Mouse (Mus musculus) bone marrow macrophage, adult 2 months (primary cell): ENCODE results near the gene Ffar2. TPM values are rescaled to one million over a fixed set of nuclear protein-coding genes. Genes with fewer than 3 reads are reported as not detected.
A peak's percentile ranks its signal among the peaks of the same experiment; 100 is the strongest.

Experiments used
- H3K27ac ChIP-seq: 2 replicates; pipeline ENCODE4 v1.5.1; 2012; ENCODE audit warnings: low read depth, low read length; ENCODE audit not compliant: insufficient read depth
- H3K4me1 ChIP-seq: 2 replicates; pipeline ENCODE4 v1.6.1; 2012; ENCODE audit warnings: low read length; ENCODE audit not compliant: control insufficient read depth, insufficient read depth
- H3K4me3 ChIP-seq: 2 replicates; pipeline ENCODE4 v1.5.1; 2012; ENCODE audit warnings: mild to moderate bottlenecking, low read length, moderate library complexity; ENCODE audit not compliant: insufficient read depth
- CTCF ChIP-seq: IDR thresholded peaks from 2 replicates; pipeline ENCODE4 v1.5.1; 2012; ENCODE audit warnings: low read depth, mild to moderate bottlenecking, low read length, moderate library complexity
- POLR2A ChIP-seq: IDR thresholded peaks from 2 replicates; pipeline ENCODE4 v1.6.1; 2012; ENCODE audit warnings: mild to moderate bottlenecking, low read depth, low read length, borderline replicate concordance
- polyA plus RNA-seq: library from polyadenylated mRNA; stranded (reverse); fragments of >200 nt; gene quantifications from 2 replicates; pipeline ENCODE4 v1.2.4, GENCODE M21; 2012; ENCODE audit not compliant: missing spikeins, insufficient read depth, insufficient read length

Ffar2 gene
- polyA plus RNA-seq, 1 experiment: not detected

DNA sequence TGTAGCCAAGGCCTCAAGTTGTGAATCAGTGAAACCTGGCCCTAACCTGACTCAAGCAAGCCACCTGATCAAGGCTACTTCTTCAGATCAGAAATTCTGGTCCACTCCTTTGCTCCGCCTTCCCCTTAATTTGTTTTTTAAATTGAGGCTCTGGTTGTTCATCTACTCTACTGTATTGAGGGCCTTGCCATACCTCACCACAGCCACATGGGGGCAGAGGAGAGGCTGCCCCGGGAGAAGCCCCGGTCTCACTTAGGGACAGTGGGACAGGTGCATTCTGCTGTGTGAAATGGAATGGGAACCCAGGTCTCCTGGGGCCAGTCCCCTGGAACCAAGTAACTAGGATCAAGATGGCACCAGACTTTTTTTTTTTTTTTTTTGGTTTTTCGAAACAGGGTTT lies 41.8 kb downstream of the Ffar2 start:
- Histone ChIP-seq H3K4me1 (no peaks in the 10 kb centered on the region), H3K27ac (no peak overlapping the region), H3K4me3 (no peak overlapping the region)
- TF ChIP-seq CTCF (peak; percentile 57; the same call in 1 of the 2 replicates), POLR2A (no peak)

DNA sequence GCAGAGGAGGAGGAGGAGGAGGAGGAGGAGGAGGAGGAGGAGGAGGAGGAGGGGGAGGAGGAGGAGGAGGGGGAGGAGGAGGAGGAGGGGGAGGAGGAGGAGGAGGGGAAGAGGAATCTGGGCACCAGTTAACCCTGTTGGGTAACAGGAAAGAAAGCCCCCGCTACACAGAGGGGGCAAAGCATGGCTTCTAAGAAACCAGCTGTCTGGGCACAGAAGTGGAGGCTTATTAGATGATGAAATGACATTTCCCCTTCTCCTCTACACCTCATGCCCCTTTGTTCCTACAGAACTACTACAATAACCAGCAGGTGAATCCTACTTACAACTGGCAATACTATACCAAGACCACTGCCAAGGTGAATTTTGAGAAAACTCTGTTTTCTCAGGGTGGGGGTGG lies 45.7 kb downstream of the Ffar2 start:
- no peaks in the 10 kb centered on the region; the same call in 1 of the 2 replicates for H3K4me1 ChIP-seq
- no peak overlapping the region for H3K4me3 ChIP-seq
- no peak for TF ChIP-seq POLR2A
- TF ChIP-seq CTCF: no peak
- no peak overlapping the region for H3K27ac ChIP-seq

DNA sequence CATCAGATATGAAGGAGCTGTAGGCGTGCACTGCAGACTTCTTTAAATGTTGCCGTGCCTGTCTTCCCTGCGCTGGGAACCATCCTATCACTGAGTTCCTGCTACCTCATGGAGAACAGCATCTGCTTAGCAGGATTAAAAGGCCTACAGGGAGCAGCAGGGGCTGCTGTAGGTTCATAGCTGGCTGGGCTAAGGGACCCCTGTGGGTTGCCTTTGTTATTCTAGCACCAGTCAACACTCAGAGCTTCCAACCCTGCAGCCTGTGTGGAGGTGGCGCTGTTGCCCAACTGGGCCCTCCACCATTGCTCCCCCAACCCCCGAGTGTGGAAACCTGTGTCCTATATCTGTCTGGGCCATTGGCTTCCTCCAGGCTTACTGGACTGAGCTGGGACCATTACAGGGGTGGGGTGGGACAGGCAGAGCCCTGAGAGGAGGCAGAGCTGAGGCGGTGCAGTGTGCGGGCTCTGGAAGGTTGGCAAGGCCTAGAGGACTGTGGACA lies 46.4 kb downstream of the Ffar2 start:
- no peak overlapping the region for H3K4me3 ChIP-seq
- H3K27ac ChIP-seq: no peak overlapping the region
- H3K4me1 ChIP-seq: no peaks in the 10 kb centered on the region; the same call in 1 of the 2 replicates
- TF ChIP-seq POLR2A (no peak), CTCF (no peak)

DNA sequence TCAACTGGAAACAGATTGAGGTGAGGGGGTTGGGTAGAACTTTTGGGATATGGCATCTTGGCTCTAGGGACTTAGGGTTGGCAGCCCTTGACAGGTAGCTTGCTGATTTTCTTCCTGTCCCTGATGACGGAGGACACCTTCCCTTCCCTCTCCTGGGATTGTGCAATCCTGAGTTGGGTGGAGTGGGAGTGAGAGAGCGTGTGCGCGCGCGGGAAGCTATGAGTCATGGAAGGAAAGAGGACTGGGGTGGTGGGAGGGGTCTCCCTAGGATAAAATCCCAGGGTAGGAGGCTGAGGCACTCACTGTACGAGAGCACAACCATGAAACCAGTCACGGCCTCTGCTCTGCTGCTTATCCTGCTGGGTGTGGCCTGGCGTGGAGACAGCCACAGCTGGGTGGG lies 47.5 kb downstream of the Ffar2 start:
- Histone ChIP-seq H3K27ac (no peak overlapping the region), H3K4me1 (no peaks in the 10 kb centered on the region; the same call in 1 of the 2 replicates), H3K4me3 (no peak overlapping the region)
- no peak for TF ChIP-seq CTCF

- H3K4me3 ChIP-seq: no peak overlapping the region
- no peak overlapping the region for H3K27ac ChIP-seq
- no peaks in the 10 kb centered on the region for H3K4me1 ChIP-seq
- TF ChIP-seq CTCF (no peak), POLR2A (no peak)
Measured at GRCm38 (mm10) chr7:30769236-30769635, 54.3 kb downstream of the Ffar2 start.

Other genes with a start within 250 kb of the Ffar2 start
- 36.2 and 38.4 TPM in 2 replicates for gene Kmt2b, start 235.0 kb downstream of the Ffar2 start, polyA plus RNA-seq
- gene Zbtb32, start 224.9 kb downstream of the Ffar2 start, polyA plus RNA-seq: 0.45 TPM in 1 of 2 replicates, not detected in the other
- not detected in 2 replicates for gene Upk1a, start 210.9 kb downstream of the Ffar2 start, polyA plus RNA-seq
- gene Cox6b1, start 197.6 kb downstream of the Ffar2 start, polyA plus RNA-seq: 553 and 612 TPM in 2 replicates
- gene Etv2, start 187.9 kb downstream of the Ffar2 start, polyA plus RNA-seq: not detected in 2 replicates
- 59.6 and 69.7 TPM in 2 replicates for gene Rbm42, start 173.5 kb downstream of the Ffar2 start, polyA plus RNA-seq
- gene Haus5, start 158.8 kb downstream of the Ffar2 start, polyA plus RNA-seq: 16.8 and 18.7 TPM in 2 replicates
- not detected in 2 replicates for gene Pmis2, start 152.2 kb downstream of the Ffar2 start, polyA plus RNA-seq
- gene 2200002J24Rik, start 124.8 kb downstream of the Ffar2 start, polyA plus RNA-seq: not detected in 2 replicates
- gene Atp4a, start 111.6 kb downstream of the Ffar2 start, polyA plus RNA-seq: not detected in 2 replicates
- 74.6 and 80.3 TPM in 2 replicates for gene Tmem147, start 94.2 kb downstream of the Ffar2 start, polyA plus RNA-seq
- not detected in 2 replicates for gene Gapdhs, start 80.1 kb downstream of the Ffar2 start, polyA plus RNA-seq
- 6.9 and 8.3 TPM in 2 replicates for gene Sbsn, start 72.3 kb downstream of the Ffar2 start, polyA plus RNA-seq
- gene Dmkn, start 60.0 kb downstream of the Ffar2 start, polyA plus RNA-seq: 1.7 and 3.6 TPM in 2 replicates
- gene Krtdap, start 35.9 kb downstream of the Ffar2 start, polyA plus RNA-seq: not detected in 2 replicates
- not detected in 2 replicates for gene Ffar3, start 32.4 kb upstream of the Ffar2 start, polyA plus RNA-seq
- gene Ffar1, start 37.8 kb upstream of the Ffar2 start, polyA plus RNA-seq: not detected in 2 replicates
- 6.8 and 8.0 TPM in 2 replicates for gene Cd22, start 56.6 kb upstream of the Ffar2 start, polyA plus RNA-seq
- gene Mag, start 91.1 kb upstream of the Ffar2 start, polyA plus RNA-seq: 2.5 and 3.7 TPM in 2 replicates
- gene Hamp2, start 100.9 kb upstream of the Ffar2 start, polyA plus RNA-seq: not detected in 2 replicates
- not detected in 2 replicates for gene Hamp, start 120.3 kb upstream of the Ffar2 start, polyA plus RNA-seq
- 208 and 246 TPM in 2 replicates for gene Usf2, start 133.0 kb upstream of the Ffar2 start, polyA plus RNA-seq
- 29.2 and 32.1 TPM in 2 replicates for gene Lsr, start 149.7 kb upstream of the Ffar2 start, polyA plus RNA-seq
- 4.6 and 7.3 TPM in 2 replicates for gene Fam187b, start 150.0 kb upstream of the Ffar2 start, polyA plus RNA-seq
- 1,886 and 2,039 TPM in 2 replicates for gene Fxyd5, start 218.7 kb upstream of the Ffar2 start, polyA plus RNA-seq
- not detected in 2 replicates for gene Fxyd7, start 227.7 kb upstream of the Ffar2 start, polyA plus RNA-seq
- not detected in 2 replicates for gene Fxyd1, start 233.4 kb upstream of the Ffar2 start, polyA plus RNA-seq
- gene Lgi4, start 235.6 kb upstream of the Ffar2 start, polyA plus RNA-seq: 0.27 and 0.78 TPM in 2 replicates